In genomic region chr14:27182059-27182458, GRCm38 (mm10) we compare ENCODE assay signal across 11 mouse cellular contexts.
DNase-seq lines count a peak whose midpoint lies in the region; ATAC-seq and TF ChIP-seq lines count a peak whose summit lies in the region.
"Had no signal": no experiment of that assay in that cellular context is flagged by ENCODE, and none has a peak within 500 bp of the region (broad histone marks: within the 10 kb centered on the region; RNA-seq: fewer than 3 reads in every experiment).

No protein-coding gene starts in this region.

- H3K9ac ChIP-seq in heart, embryonic 11.5 days (ENCODE audit: low read depth, low read length), result no peak overlapping the region
- H3K9ac ChIP-seq in heart, embryonic 13.5 days, result peak overlapping the region; percentile 45; the same call in 1 of the 2 replicates
- H3K9ac ChIP-seq in kidney, postnatal 0 days (ENCODE audit: low read depth, low read length), result no peak overlapping the region
- H3K9ac ChIP-seq in midbrain, embryonic 15.5 days, result no peak overlapping the region

- H3K27me3 ChIP-seq in heart, embryonic 11.5 days (ENCODE audit: control insufficient read depth, insufficient read depth, low read length), result no peaks in the 10 kb centered on the region
- 0 out of 2 replicates have a peak, but pooled peaks cover 3% of the 10 kb centered on the region for H3K27me3 ChIP-seq in heart, embryonic 13.5 days (replicated peaks)
- no peaks in the 10 kb centered on the region for H3K27me3 ChIP-seq in kidney, postnatal 0 days (ENCODE audit: insufficient read depth, low read length)
- H3K27me3 ChIP-seq in midbrain, embryonic 15.5 days (replicated peaks), result no peaks in the 10 kb centered on the region

- H3K36me3 ChIP-seq in heart, embryonic 11.5 days (ENCODE audit: control insufficient read depth, insufficient read depth, low read length), result no peaks in the 10 kb centered on the region
- H3K36me3 ChIP-seq in heart, embryonic 13.5 days, result no peaks in the 10 kb centered on the region
- H3K36me3 ChIP-seq in kidney, postnatal 0 days (ENCODE audit: insufficient read depth, low read length), result no peaks in the 10 kb centered on the region
- no peaks in the 10 kb centered on the region for H3K36me3 ChIP-seq in midbrain, embryonic 15.5 days (replicated peaks)

- H3K4me2 ChIP-seq in heart, embryonic 11.5 days, result no peak overlapping the region
- peak overlapping the region; percentile 3; the same call in 1 of the 2 replicates for H3K4me2 ChIP-seq in heart, embryonic 13.5 days
- H3K4me2 ChIP-seq in kidney, postnatal 0 days (ENCODE audit: low read length), result no peak overlapping the region
- no peak overlapping the region for H3K4me2 ChIP-seq in midbrain, embryonic 15.5 days

- TF ChIP-seq CTCF in kidney, postnatal 0 days (IDR thresholded peaks at IDR 0.05; ENCODE audit: low read depth), result no peak

- H3K4me3 ChIP-seq in heart, embryonic 11.5 days (ENCODE audit: low read depth, low read length), result no peak overlapping the region
- no peak overlapping the region for H3K4me3 ChIP-seq in heart, embryonic 13.5 days
- H3K4me3 ChIP-seq in kidney, postnatal 0 days (replicated peaks; ENCODE audit: low read depth, low read length), result no peak overlapping the region
- H3K4me3 ChIP-seq in midbrain, embryonic 15.5 days, result no peak overlapping the region

- H3K4me1 ChIP-seq in heart, embryonic 11.5 days (ENCODE audit: control insufficient read depth, insufficient read depth, low read length), result peaks cover 14% of the 10 kb centered on the region
- peaks cover 43% of the 10 kb centered on the region for H3K4me1 ChIP-seq in heart, embryonic 13.5 days
- H3K4me1 ChIP-seq in kidney, postnatal 0 days (replicated peaks; ENCODE audit: insufficient read depth, low read length), result 0 out of 2 replicates have a peak, but pooled peaks cover 3% of the 10 kb centered on the region
- no peaks in the 10 kb centered on the region; the same call in 1 of the 2 replicates for H3K4me1 ChIP-seq in midbrain, embryonic 15.5 days

- H3K27ac ChIP-seq in heart, embryonic 11.5 days (ENCODE audit: low read depth, low read length), result no peak overlapping the region
- H3K27ac ChIP-seq in heart, embryonic 13.5 days (replicated peaks), result peak overlapping the region; percentile 4; the same call in 1 of the 2 replicates
- 0 out of 2 replicates have a peak overlapping the region, but pooled peaks have one; percentile 51 for H3K27ac ChIP-seq in kidney, postnatal 0 days
- H3K27ac ChIP-seq in midbrain, embryonic 15.5 days, result no peak overlapping the region

- WGBS in heart, embryonic 11.5 days (ENCODE audit: insufficient replicate concordance), result 31% methylated on average over 11 of the region's 11 CpGs
- WGBS in heart, embryonic 13.5 days, result 30% methylated on average over 11 of the region's 11 CpGs
- 33% methylated on average over 11 of the region's 11 CpGs for WGBS in kidney, postnatal 0 days
- 76% methylated on average over 11 of the region's 11 CpGs for WGBS in midbrain, embryonic 15.5 days

- peak; percentile 99 for DNase-seq in heart, adult 11 months
- DNase-seq in kidney, postnatal 0 days (ENCODE audit: low spot score), result peak; percentile 43
- DNase-seq in lung, postnatal 4 days, result peak; percentile 59 to 87
- DNase-seq in layer of hippocampus, postnatal 36 days, result no peak
- no peak for DNase-seq in layer of hippocampus, adult 9-11 months
- DNase-seq: retina, postnatal 1 day; thymus, postnatal 14 days had no signal

- ATAC-seq in heart, embryonic 11.5 days (replicated peaks; ENCODE audit: insufficient number of reproducible peaks, low FRiP score, low TSS enrichment), result no peak
- no peak for ATAC-seq in heart, embryonic 13.5 days (ENCODE audit: extremely low read depth, insufficient number of reproducible peaks, low FRiP score, low TSS enrichment)
- ATAC-seq in kidney, postnatal 0 days (replicated peaks; ENCODE audit: low FRiP score, low read depth), result no peak
- ATAC-seq in midbrain, embryonic 15.5 days (replicated peaks), result no peak
- ATAC-seq: forebrain, embryonic 16.5 days had no signal

- no peaks in the 10 kb centered on the region for H3K9me3 ChIP-seq in heart, embryonic 11.5 days (replicated peaks; ENCODE audit: control insufficient read depth, low read length)
- no peaks in the 10 kb centered on the region for H3K9me3 ChIP-seq in heart, embryonic 13.5 days
- H3K9me3 ChIP-seq in kidney, postnatal 0 days (replicated peaks; ENCODE audit: low read length), result no peaks in the 10 kb centered on the region
- no peaks in the 10 kb centered on the region for H3K9me3 ChIP-seq in midbrain, embryonic 15.5 days

Comparison
In these comparisons a context has a peak if more than half of its experiments do, and no peak if none do; other contexts are left out.
1. H3K27ac ChIP-seq: peak in heart, embryonic 13.5 days (single experiment) and kidney, postnatal 0 days (single experiment); none in heart, embryonic 11.5 days (single experiment) and midbrain, embryonic 15.5 days (single experiment).
2. DNase-seq: peak in heart, adult 11 months (single experiment), kidney, postnatal 0 days (single experiment) and lung, postnatal 4 days (2 of 2); none in layer of hippocampus, postnatal 36 days (0 of 2) and layer of hippocampus, adult 9-11 months (single experiment).